Mouse (Mus musculus) embryonic facial prominence, embryonic 12.5 days (tissue): ENCODE results near the gene Tns3. TPM values are rescaled to one million over a fixed set of nuclear protein-coding genes. Genes with fewer than 3 reads are reported as not detected.

Experiments
- ATAC-seq: fragments of 200-750 bp; cut with Nextera tagmentation; 2 replicates; pipeline ENCODE4 v1.8.0; 2017; ENCODE audit not compliant: insufficient number of reproducible peaks, insufficient read depth, low FRiP score, low TSS enrichment
- H3K27ac ChIP-seq: fragments of 300-500 bp; sonication (generic); 2 replicates; pipeline ENCODE4 v1.5.1; 2016; ENCODE audit warnings: mild to moderate bottlenecking
- H3K27me3 ChIP-seq: fragments of 300-500 bp; sonication (generic); 2 replicates; pipeline ENCODE4 v1.6.1; 2016; ENCODE audit warnings: mild to moderate bottlenecking, moderate library complexity
- H3K36me3 ChIP-seq: fragments of 300-500 bp; sonication (generic); 2 replicates; pipeline ENCODE4 v1.6.1; 2016; ENCODE audit warnings: mild to moderate bottlenecking
- H3K4me1 ChIP-seq: fragments of 300-500 bp; sonication (generic); 2 replicates; pipeline ENCODE4 v1.6.1; 2016
- H3K4me2 ChIP-seq: fragments of 300-500 bp; sonication (generic); replicated peaks from 2 replicates; pipeline ENCODE4 v1.6.1; 2016; ENCODE audit warnings: mild to moderate bottlenecking, moderate library complexity
- H3K4me3 ChIP-seq: fragments of 300-500 bp; sonication (generic); 2 replicates; pipeline ENCODE4 v1.5.1; 2016; ENCODE audit warnings: mild to moderate bottlenecking
- H3K9ac ChIP-seq: fragments of 300-500 bp; sonication (generic); 2 replicates; pipeline ENCODE4 v1.6.1; 2016; ENCODE audit warnings: mild to moderate bottlenecking, moderate library complexity
- H3K9me3 ChIP-seq: fragments of 300-500 bp; sonication (generic); 2 replicates; pipeline ENCODE4 v1.6.1; 2016; ENCODE audit warnings: mild to moderate bottlenecking, moderate library complexity
- WGBS: fragments of 180-500 bp; shearing (Covaris S2); methylation state at CpG from one replicate; pipeline ENCODE4 v1.1.7; 2016; 5-methylcytosine and 5-hydroxymethylcytosine counted together
- polyA plus RNA-seq: library from polyadenylated mRNA; unstranded; fragments of >200 nt; fragmentation: Nextera tagmentation; extraction: Ambion mirVana; gene quantifications from 2 replicates; pipeline ENCODE4 v1.2.1, GENCODE M21; 2016

Tns3 gene
- polyA plus RNA-seq, 1 experiment from 2014 or later, result 33.0 TPM

GRCm38 (mm10) chr11:8481529-8481928 is 182.8 kb downstream of the Tns3 start:
- H3K9ac ChIP-seq, result no peak overlapping the region
- no peaks in the 10 kb centered on the region for H3K9me3 ChIP-seq
- peaks cover 7% of the 10 kb centered on the region; the same call in 1 of the 2 replicates for H3K4me1 ChIP-seq
- no peak overlapping the region for H3K27ac ChIP-seq
- H3K36me3 ChIP-seq, result peaks cover 33% of the 10 kb centered on the region
- no peak overlapping the region for H3K4me3 ChIP-seq
- no peak for ATAC-seq
- no peaks in the 10 kb centered on the region for H3K27me3 ChIP-seq
- no peak overlapping the region for H3K4me2 ChIP-seq
- 90% methylated on average over 6 of the region's 6 CpGs for WGBS

GRCm38 (mm10) chr11:8479858-8480257 is 184.5 kb downstream of the Tns3 start:
- no peak overlapping the region for H3K27ac ChIP-seq
- WGBS, result 84% methylated on average over 2 of the region's 2 CpGs
- H3K36me3 ChIP-seq, result peaks cover 32% of the 10 kb centered on the region
- no peak overlapping the region for H3K9ac ChIP-seq
- no peaks in the 10 kb centered on the region for H3K9me3 ChIP-seq
- no peak overlapping the region for H3K4me2 ChIP-seq
- H3K4me1 ChIP-seq, result peaks cover 7% of the 10 kb centered on the region; the same call in 1 of the 2 replicates
- no peak overlapping the region for H3K4me3 ChIP-seq
- ATAC-seq, result no peak
- no peaks in the 10 kb centered on the region for H3K27me3 ChIP-seq

DNA sequence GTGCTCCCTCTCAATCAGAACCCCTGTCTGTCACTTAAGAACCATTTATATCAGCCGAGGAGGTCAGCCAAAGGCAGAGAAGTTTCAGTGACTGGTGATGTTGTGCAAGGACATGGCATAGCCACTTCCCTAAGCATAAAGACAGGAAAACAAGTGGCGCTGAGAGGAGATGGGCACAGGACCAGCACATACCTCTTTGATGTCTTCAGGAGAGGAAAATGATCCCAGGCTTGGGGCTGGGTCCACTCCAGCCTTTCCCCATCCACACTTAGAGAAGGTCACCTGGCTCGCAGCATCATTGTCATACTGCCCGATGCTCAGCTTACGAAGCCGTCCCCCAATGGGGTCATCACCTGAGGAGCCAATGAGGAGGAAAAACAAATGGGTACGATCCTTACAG is 185.0 kb downstream of the Tns3 start:
- no peak for ATAC-seq
- WGBS, result 95% methylated on average over 7 of the region's 7 CpGs

DNA sequence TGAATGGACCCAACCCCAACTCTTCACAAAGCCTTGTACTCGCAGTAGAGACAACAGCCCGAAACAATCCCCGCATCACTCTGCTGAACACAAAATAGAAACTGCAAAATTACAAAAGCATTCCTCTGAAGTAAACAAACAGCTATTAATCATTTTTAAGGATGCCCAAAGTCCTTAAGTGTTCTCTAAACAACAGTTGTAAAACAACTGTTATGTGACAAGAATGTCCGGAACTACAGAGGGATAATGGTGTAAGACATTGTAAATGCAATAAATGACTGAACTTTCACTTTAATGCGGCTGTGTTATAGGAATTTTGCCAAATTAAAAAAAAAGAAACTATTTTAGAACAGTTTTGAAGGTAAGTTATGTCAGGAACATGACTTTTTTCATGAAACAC is 190.7 kb downstream of the Tns3 start:
- peaks cover 46% of the 10 kb centered on the region for H3K36me3 ChIP-seq
- no peak for ATAC-seq
- H3K4me2 ChIP-seq, result no peak overlapping the region

More for the DNA sequence above, 185.0 kb downstream of the Tns3 start:
- peaks cover 7% of the 10 kb centered on the region; the same call in 1 of the 2 replicates for H3K4me1 ChIP-seq
- H3K4me3 ChIP-seq, result no peak overlapping the region
- H3K9me3 ChIP-seq, result no peaks in the 10 kb centered on the region
- peaks cover 34% of the 10 kb centered on the region for H3K36me3 ChIP-seq
- H3K4me2 ChIP-seq, result no peak overlapping the region
- H3K9ac ChIP-seq, result no peak overlapping the region
- no peaks in the 10 kb centered on the region for H3K27me3 ChIP-seq
- H3K27ac ChIP-seq, result no peak overlapping the region

GRCm38 (mm10) chr11:8472439-8472838 is 191.9 kb downstream of the Tns3 start:
- no peak for ATAC-seq
- WGBS, result 88% methylated on average over 12 of the region's 12 CpGs
- H3K36me3 ChIP-seq, result peaks cover 35% of the 10 kb centered on the region

More for the DNA sequence above, 190.7 kb downstream of the Tns3 start:
- Histone ChIP-seq H3K9me3 (no peaks in the 10 kb centered on the region), H3K9ac (no peak overlapping the region), H3K27me3 (no peaks in the 10 kb centered on the region), H3K4me3 (no peak overlapping the region), H3K4me1 (peaks cover 22% of the 10 kb centered on the region), H3K27ac (no peak overlapping the region)
- WGBS, result 92% methylated on average over 5 of the region's 5 CpGs

GRCm38 (mm10) chr11:8471535-8471934 is 192.8 kb downstream of the Tns3 start:
- Histone ChIP-seq H3K36me3 (peaks cover 26% of the 10 kb centered on the region), H3K9ac (no peak overlapping the region), H3K27me3 (no peaks in the 10 kb centered on the region), H3K4me1 (peaks cover 41% of the 10 kb centered on the region), H3K9me3 (no peaks in the 10 kb centered on the region), H3K4me2 (no peak overlapping the region), H3K27ac (no peak overlapping the region), H3K4me3 (no peak overlapping the region)
- no peak for ATAC-seq
- 91% methylated on average over 3 of the region's 3 CpGs for WGBS

More at GRCm38 (mm10) chr11:8472439-8472838, 191.9 kb downstream of the Tns3 start:
- Histone ChIP-seq H3K9me3 (no peaks in the 10 kb centered on the region), H3K4me3 (no peak overlapping the region), H3K4me1 (peaks cover 32% of the 10 kb centered on the region), H3K9ac (no peak overlapping the region), H3K4me2 (no peak overlapping the region), H3K27me3 (no peaks in the 10 kb centered on the region), H3K27ac (no peak overlapping the region)

GRCm38 (mm10) chr11:8469537-8469936 is 194.8 kb downstream of the Tns3 start:
- Histone ChIP-seq H3K27me3 (no peaks in the 10 kb centered on the region), H3K4me3 (no peak overlapping the region), H3K4me1 (peaks cover 43% of the 10 kb centered on the region), H3K4me2 (peak overlapping the region; percentile 68; the same call in 1 of the 2 replicates), H3K36me3 (peaks cover 23% of the 10 kb centered on the region; the same call in 1 of the 2 replicates), H3K27ac (peak overlapping the region; percentile 93), H3K9ac (peak overlapping the region; percentile 12; the same call in 1 of the 2 replicates), H3K9me3 (no peaks in the 10 kb centered on the region)
- no peak for ATAC-seq
- 68% methylated on average over 9 of the region's 9 CpGs for whole genome bisulfite sequencing

DNA sequence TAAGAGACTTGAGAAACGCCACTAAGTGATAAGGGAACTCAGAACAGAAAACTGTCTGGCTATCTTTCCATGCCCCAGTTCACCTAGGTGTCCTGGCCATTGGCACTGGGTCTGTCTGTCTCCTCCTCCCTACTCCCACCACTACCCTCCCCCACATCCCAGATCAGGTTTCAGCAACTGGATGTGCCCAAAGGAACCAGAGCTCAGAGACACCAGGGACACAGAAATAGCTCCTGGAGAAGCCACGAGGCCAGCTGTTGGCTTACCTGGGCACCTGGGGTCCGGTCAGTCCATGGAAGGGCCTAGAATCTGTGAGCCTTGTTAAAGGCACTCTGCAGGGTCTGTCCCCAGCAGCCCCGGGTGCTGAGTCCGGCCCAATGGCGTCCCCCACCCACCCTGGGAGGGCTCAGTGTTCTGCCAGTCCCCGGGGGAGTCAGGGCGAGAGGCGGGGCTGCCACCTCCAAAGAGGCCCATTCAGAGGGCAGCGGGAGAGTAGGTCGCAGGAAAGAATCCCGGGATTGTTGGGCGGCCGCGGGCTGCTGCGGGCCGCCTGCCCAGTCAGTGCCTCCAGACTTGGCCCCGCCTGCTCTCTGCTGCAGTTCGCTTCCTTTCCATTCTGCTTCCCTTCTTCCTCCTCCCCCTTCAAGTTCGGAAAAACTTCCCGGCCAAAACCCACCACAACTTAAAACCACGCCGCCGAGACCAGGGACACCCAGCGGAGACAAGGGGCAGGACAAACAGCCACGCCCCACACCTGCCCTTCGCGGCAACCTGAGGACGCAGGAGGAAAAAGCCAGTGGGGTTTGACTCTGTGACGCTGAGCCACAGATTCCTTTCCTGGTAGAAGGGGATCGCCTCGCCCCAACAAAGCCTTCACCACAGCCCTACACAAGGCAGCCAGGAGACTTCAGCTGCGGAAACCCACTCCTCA is 195.9 kb downstream of the Tns3 start:
- Histone ChIP-seq H3K4me1 (peaks cover 43% of the 10 kb centered on the region), H3K27me3 (no peaks in the 10 kb centered on the region), H3K4me3 (peak overlapping the region; percentile 39), H3K9me3 (no peaks in the 10 kb centered on the region), H3K9ac (peak overlapping the region; percentile 51), H3K36me3 (0 out of 2 replicates have a peak, but pooled peaks cover 17% of the 10 kb centered on the region), H3K4me2 (peak overlapping the region; percentile 68), H3K27ac (peak overlapping the region; percentile 93)
- ATAC-seq, result peak; percentile 83
- 1% methylated on average over 31 of the region's 33 CpGs for WGBS

DNA sequence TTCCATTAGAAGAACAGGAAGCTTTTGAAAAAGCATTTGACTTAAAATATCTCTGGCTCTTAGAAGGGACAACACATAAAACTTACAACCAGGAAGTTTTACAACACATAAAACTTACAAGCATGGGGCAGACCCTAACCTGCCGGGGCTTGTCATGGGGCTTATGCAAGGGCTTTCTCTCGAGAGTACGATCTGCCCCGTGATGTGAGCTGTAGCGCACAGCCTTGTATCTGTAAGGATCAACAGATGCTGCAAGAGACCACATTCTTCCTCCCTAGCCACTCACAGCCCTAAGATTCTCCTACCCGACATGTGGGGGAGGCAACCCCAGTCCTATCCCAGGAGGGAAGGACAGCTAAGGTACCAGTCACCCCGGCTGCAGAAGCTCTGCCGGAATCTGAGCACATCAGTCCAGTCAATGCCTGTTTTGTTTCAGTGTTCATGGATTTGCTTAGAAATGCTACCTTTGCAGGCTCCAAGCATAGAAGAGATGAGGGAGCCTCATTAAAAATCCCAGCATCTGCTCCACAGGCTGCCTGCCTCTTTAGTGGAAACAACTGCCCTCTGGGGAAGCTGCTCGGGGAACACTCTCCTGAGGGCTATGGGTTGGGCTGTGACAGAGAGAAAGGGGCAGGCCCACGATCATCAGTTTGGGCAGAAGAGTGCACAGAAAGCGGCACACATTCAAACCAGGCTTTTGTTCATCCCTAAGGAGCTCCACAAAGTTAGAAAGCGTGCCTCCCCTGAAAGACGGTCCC is 196.8 kb downstream of the Tns3 start:
- no peaks in the 10 kb centered on the region for H3K9me3 ChIP-seq
- peak overlapping the region; percentile 68 for H3K4me2 ChIP-seq
- peaks cover 19% of the 10 kb centered on the region; the same call in 1 of the 2 replicates for H3K36me3 ChIP-seq
- peak overlapping the region; percentile 36; the same call in 1 of the 2 replicates for H3K9ac ChIP-seq
- ATAC-seq, result peak; percentile 12; the same call in 1 of the 2 replicates
- H3K27ac ChIP-seq, result peak overlapping the region; percentile 93
- H3K4me1 ChIP-seq, result peaks cover 43% of the 10 kb centered on the region
- H3K27me3 ChIP-seq, result no peaks in the 10 kb centered on the region
- H3K4me3 ChIP-seq, result peak overlapping the region; percentile 39
- 13% methylated on average over 13 of the region's 13 CpGs for WGBS

DNA sequence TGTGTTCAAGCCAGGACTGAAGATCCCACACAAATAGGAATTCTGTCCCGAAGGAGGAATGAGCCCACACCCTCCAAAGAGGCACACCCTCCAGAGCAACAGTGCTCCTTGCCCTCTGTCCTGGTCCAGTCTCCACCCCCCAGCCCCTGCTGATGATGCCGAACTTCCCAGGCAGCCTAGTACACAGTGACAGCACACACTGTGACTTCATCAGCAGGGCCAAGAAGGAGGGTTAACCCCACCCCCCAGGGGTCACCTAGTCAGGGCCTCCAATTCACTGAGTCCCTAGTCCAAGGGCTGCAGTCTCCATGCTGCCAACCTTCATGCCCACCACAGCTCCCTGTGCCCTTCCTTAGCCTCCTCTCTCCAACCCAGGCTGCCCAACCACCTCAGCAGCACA is 200.5 kb downstream of the Tns3 start:
- H3K4me3 ChIP-seq, result no peak overlapping the region
- peaks cover 20% of the 10 kb centered on the region for H3K36me3 ChIP-seq
- no peak overlapping the region for H3K4me2 ChIP-seq
- WGBS, result 73% methylated on average over 2 of the region's 2 CpGs
- H3K27ac ChIP-seq, result no peak overlapping the region
- no peaks in the 10 kb centered on the region for H3K9me3 ChIP-seq
- H3K4me1 ChIP-seq, result peaks cover 31% of the 10 kb centered on the region
- H3K27me3 ChIP-seq, result no peaks in the 10 kb centered on the region
- ATAC-seq, result no peak
- H3K9ac ChIP-seq, result no peak overlapping the region

- Histone ChIP-seq H3K27me3 (no peaks in the 10 kb centered on the region), H3K36me3 (peaks cover 20% of the 10 kb centered on the region), H3K4me2 (no peak overlapping the region), H3K9ac (no peak overlapping the region), H3K4me1 (peaks cover 31% of the 10 kb centered on the region), H3K4me3 (no peak overlapping the region), H3K9me3 (no peaks in the 10 kb centered on the region), H3K27ac (no peak overlapping the region)
- 95% methylated on average over 3 of the region's 3 CpGs for WGBS
- no peak for ATAC-seq
Observed at GRCm38 (mm10) chr11:8462827-8463405, 201.4 kb downstream of the Tns3 start.
